Mouse (Mus musculus): ENCODE results near the gene Pde4b. TPM values are rescaled to one million over a fixed set of nuclear protein-coding genes. Genes with fewer than 3 reads are reported as not detected.
A peak's percentile ranks its signal among the peaks of the same experiment; 100 is the strongest.
"Not testable (repeated sequence)": the region's sequence is repeated elsewhere in the genome, so short reads cannot be mapped to it uniquely, and the experiment has no call there.

Pde4b gene
- 44.3 and 51.2 TPM in 2 replicates for polyA plus RNA-seq (2014; fragmentation: Nextera tagmentation; extraction: Ambion mirVana)

DNA sequence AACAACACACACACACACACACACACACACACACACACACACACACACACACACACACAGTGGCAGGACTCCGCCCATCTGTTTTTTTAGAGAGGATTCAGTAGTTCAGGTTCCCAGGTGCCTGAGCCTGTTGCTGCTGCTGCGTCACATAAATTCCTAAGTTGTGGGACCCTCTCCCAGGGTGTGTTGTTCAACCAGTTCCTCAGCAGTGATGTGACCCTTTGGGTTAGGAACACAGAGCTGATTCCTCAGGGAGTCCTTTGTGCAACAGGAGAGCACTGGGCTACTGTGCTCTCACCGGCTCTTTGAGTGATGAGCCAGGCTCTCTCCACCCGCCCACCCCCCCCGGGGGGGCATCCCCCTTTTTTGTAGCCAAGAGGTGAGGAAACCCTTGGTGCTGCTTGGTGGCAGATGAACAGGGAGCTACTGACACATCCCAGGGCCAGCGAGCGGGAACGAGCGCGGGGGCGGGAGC, at the start of gene Pde4b:
Gene Pde4b (plus strand): TSS at position 453 of the 475 bp plus-strand sequence.
- H3K4me2 ChIP-seq (ENCODE audit: low read depth, low read length): peak within 1 kb of the TSS; percentile 97
- peak; percentile 66 for ATAC-seq (ENCODE audit: low read depth)
- H3K36me3 ChIP-seq (ENCODE audit: control insufficient read depth, insufficient read depth, low read length): no peaks in the 10 kb centered on the region
- H3K4me3 ChIP-seq (ENCODE audit: low read depth, low read length): peak within 1 kb of the TSS; percentile 58
- H3K27me3 ChIP-seq (ENCODE audit: control insufficient read depth, insufficient read depth, low read length): peaks cover 4% of the 10 kb centered on the region; the same call in 1 of the 2 replicates
- H3K9ac ChIP-seq (replicated peaks; ENCODE audit: low read depth, low read length): peak within 1 kb of the TSS; percentile 61
- no peaks in the 10 kb centered on the region for H3K4me1 ChIP-seq (ENCODE audit: control insufficient read depth, insufficient read depth, low read length)
- H3K27ac ChIP-seq (ENCODE audit: low read depth, low read length): no peak within 1 kb of the TSS
- WGBS: 7% methylated on average over 10 of the region's 11 CpGs
- H3K9me3 ChIP-seq (ENCODE audit: control insufficient read depth, low read length): no peaks in the 10 kb centered on the region

GRCm38 (mm10) chr4:102040190-102040589, 47.2 kb upstream of the Pde4b start:
- Histone ChIP-seq H3K9me3 (ENCODE audit: control insufficient read depth, low read length) (no peaks in the 10 kb centered on the region), H3K4me2 (ENCODE audit: low read depth, low read length) (no peak overlapping the region), H3K9ac (replicated peaks; ENCODE audit: low read depth, low read length) (no peak overlapping the region), H3K36me3 (ENCODE audit: control insufficient read depth, insufficient read depth, low read length) (no peaks in the 10 kb centered on the region), H3K27ac (ENCODE audit: low read depth, low read length) (no peak overlapping the region), H3K4me1 (ENCODE audit: control insufficient read depth, insufficient read depth, low read length) (no peaks in the 10 kb centered on the region), H3K27me3 (ENCODE audit: control insufficient read depth, insufficient read depth, low read length) (no peaks in the 10 kb centered on the region), H3K4me3 (ENCODE audit: low read depth, low read length) (no peak overlapping the region)
- 86% methylated on average over 3 of the region's 3 CpGs for whole genome bisulfite sequencing
- no peak for ATAC-seq (ENCODE audit: low read depth)

DNA sequence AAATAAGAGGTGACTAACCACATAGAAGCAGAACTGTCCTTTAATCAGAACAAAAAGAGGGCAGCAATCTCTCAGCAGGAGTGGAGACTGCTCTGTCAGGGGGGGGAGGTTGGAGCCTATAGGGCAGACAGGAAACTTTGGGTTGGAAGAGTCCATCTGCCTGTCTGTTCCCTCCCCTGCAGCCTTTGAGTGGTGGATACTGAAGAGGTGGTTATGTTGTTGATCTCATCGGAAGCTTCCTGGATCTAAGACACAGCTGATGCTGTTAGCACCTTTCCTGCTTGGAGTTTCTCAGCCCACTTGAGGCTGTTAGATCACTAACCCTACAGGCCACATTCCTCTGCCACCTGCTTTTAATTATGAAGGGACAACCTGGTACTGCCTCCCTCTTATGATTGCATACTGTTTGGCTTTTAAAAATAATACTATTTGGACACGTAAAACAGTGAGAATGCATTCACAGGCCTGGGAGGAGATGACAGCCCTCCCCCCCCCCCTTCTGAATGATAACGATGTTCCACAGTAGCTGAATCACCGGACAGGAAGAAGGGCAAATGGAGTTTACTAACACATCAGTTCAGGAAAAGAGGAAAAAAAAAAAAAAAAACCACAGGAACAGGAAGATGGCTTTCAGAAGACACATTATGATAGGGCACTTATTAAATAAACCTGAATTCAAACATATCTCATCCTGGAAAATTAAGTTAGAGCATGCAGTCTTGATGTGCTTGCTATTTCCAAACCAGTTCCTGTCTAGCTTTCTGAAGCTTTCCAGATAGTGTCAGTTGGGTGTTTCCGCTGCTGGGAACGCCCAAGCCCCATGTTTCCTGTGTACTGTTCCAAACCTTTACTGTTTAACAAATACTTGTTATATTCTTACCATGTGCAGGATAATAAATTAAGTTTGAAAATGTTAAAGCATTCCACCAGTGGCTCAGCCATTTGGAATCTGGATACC, 41.9 kb upstream of the Pde4b start:
- no peak overlapping the region for H3K9ac ChIP-seq (replicated peaks; ENCODE audit: low read depth, low read length)
- H3K4me1 ChIP-seq (ENCODE audit: control insufficient read depth, insufficient read depth, low read length): no peaks in the 10 kb centered on the region
- H3K4me2 ChIP-seq (ENCODE audit: low read depth, low read length): no peak overlapping the region
- ATAC-seq (ENCODE audit: low read depth): no peak
- no peaks in the 10 kb centered on the region for H3K9me3 ChIP-seq (ENCODE audit: control insufficient read depth, low read length)
- 79% methylated on average over 6 of the region's 6 CpGs for WGBS
- H3K36me3 ChIP-seq (ENCODE audit: control insufficient read depth, insufficient read depth, low read length): no peaks in the 10 kb centered on the region
- H3K27me3 ChIP-seq (ENCODE audit: control insufficient read depth, insufficient read depth, low read length): no peaks in the 10 kb centered on the region
- no peak overlapping the region for H3K27ac ChIP-seq (ENCODE audit: low read depth, low read length)
- no peak overlapping the region for H3K4me3 ChIP-seq (ENCODE audit: low read depth, low read length)

- 95% methylated on average over 14 of the region's 14 CpGs for WGBS
- peak; percentile 79; the same call in 1 of the 2 replicates for ATAC-seq (ENCODE audit: low read depth)
- not testable (repeated sequence) for H3K4me1 ChIP-seq (ENCODE audit: control insufficient read depth, insufficient read depth, low read length); H3K4me2 ChIP-seq (ENCODE audit: low read depth, low read length); H3K4me3 ChIP-seq (ENCODE audit: low read depth, low read length); H3K27ac ChIP-seq (ENCODE audit: low read depth, low read length); H3K36me3 ChIP-seq (ENCODE audit: control insufficient read depth, insufficient read depth, low read length); H3K27me3 ChIP-seq (ENCODE audit: control insufficient read depth, insufficient read depth, low read length); H3K9ac ChIP-seq (replicated peaks; ENCODE audit: low read depth, low read length); H3K9me3 ChIP-seq (ENCODE audit: control insufficient read depth, low read length)
Measured at GRCm38 (mm10) chr4:102049368-102049767, 38.0 kb upstream of the Pde4b start.

DNA sequence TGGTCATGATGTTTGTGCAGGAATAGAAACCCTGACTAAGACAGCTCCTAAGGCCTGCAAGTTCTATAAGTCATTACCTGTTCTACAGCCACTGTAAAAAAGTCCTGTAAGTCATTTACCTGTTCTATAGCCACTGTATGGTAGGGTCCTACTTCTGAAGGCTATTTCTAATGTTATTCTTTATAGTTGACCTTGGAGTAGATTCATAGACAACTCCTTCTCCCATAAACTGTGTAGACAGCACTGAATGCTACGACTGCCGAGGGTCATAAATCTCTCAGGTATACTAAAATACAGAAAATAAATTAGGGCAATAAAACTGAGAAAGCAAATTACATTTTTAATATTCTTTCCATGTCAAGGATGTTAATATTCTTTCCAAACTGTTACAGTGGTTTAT, 26.0 kb upstream of the Pde4b start:
- Histone ChIP-seq H3K27me3 (ENCODE audit: control insufficient read depth, insufficient read depth, low read length) (no peaks in the 10 kb centered on the region), H3K9me3 (ENCODE audit: control insufficient read depth, low read length) (no peaks in the 10 kb centered on the region), H3K27ac (ENCODE audit: low read depth, low read length) (no peak overlapping the region), H3K4me1 (ENCODE audit: control insufficient read depth, insufficient read depth, low read length) (no peaks in the 10 kb centered on the region), H3K36me3 (ENCODE audit: control insufficient read depth, insufficient read depth, low read length) (no peaks in the 10 kb centered on the region), H3K4me2 (ENCODE audit: low read depth, low read length) (no peak overlapping the region), H3K9ac (replicated peaks; ENCODE audit: low read depth, low read length) (no peak overlapping the region), H3K4me3 (ENCODE audit: low read depth, low read length) (no peak overlapping the region)
- no peak for ATAC-seq (ENCODE audit: low read depth)
- 78% methylated on average over 2 of the region's 2 CpGs for WGBS

- Histone ChIP-seq H3K9me3 (ENCODE audit: control insufficient read depth, low read length) (no peaks in the 10 kb centered on the region), H3K4me2 (ENCODE audit: low read depth, low read length) (no peak overlapping the region), H3K9ac (replicated peaks; ENCODE audit: low read depth, low read length) (no peak overlapping the region), H3K27ac (ENCODE audit: low read depth, low read length) (no peak overlapping the region), H3K4me3 (ENCODE audit: low read depth, low read length) (no peak overlapping the region), H3K4me1 (ENCODE audit: control insufficient read depth, insufficient read depth, low read length) (no peaks in the 10 kb centered on the region), H3K27me3 (ENCODE audit: control insufficient read depth, insufficient read depth, low read length) (no peaks in the 10 kb centered on the region), H3K36me3 (ENCODE audit: control insufficient read depth, insufficient read depth, low read length) (no peaks in the 10 kb centered on the region)
- whole genome bisulfite sequencing: 88% methylated on average over 2 of the region's 2 CpGs
- no peak for ATAC-seq (ENCODE audit: low read depth)
Measured at GRCm38 (mm10) chr4:102069314-102069713, 18.0 kb upstream of the Pde4b start.

DNA sequence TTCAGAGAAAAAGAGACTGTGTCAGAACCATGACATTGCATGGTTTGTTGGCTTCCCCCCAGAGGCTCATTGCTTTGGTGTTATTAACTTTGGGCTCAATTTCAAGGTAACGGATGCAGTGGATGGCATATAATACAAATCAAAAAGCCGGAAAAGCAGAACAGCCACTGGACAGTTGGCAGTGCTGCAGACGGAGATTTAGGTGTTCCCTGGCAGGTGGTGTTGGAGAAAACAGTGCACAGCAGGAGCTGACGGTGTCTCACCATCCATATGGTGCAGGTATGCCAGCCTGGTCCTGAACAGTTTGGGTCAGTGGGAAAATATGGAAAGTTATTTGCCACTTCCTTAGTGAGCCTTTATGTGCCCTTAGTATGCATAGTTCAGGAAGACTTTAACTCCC, 1.0 kb upstream of the Pde4b start:
- Histone ChIP-seq H3K9me3 (ENCODE audit: control insufficient read depth, low read length) (no peaks in the 10 kb centered on the region), H3K4me1 (ENCODE audit: control insufficient read depth, insufficient read depth, low read length) (no peaks in the 10 kb centered on the region), H3K36me3 (ENCODE audit: control insufficient read depth, insufficient read depth, low read length) (no peaks in the 10 kb centered on the region), H3K9ac (replicated peaks; ENCODE audit: low read depth, low read length) (no peak overlapping the region), H3K27me3 (ENCODE audit: control insufficient read depth, insufficient read depth, low read length) (peaks cover 4% of the 10 kb centered on the region; the same call in 1 of the 2 replicates), H3K27ac (ENCODE audit: low read depth, low read length) (no peak overlapping the region), H3K4me2 (ENCODE audit: low read depth, low read length) (no peak overlapping the region), H3K4me3 (ENCODE audit: low read depth, low read length) (no peak overlapping the region)
- no peak for ATAC-seq (ENCODE audit: low read depth)
- WGBS: 57% methylated on average over 4 of the region's 4 CpGs

DNA sequence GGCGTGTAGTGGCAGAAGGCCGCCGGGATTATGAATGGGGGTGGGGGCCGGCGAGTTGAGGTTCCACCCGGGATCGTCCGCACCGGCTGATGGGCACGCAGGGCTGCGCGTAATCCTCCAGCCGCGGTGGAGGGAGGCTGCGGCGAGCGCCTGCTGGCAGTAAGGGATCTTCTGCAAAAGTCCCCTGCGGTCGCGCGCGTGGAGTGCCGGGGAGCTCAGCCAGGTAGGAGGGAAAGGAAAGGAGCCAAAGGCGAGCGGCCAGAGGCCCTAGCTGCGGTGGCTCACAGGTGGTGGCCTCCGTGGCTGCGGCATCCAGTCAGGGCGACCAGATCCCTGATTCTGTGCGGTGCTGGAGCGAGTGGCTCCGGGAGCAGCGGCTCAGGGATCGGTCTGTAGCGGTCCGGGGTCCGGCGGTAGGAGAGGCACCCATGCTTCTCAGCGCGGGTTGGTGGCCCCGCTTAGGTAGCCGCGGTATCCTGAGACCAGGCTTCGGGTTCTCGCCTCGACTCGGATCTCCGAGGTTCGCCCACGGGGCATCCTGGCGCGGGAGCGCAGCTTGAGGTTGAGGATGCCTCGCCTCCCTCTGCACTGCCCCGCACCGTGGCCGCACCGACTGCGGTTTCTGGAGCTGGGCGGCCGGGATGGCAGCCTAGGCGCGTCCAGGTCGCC, 357 bp downstream of the Pde4b start:
- Histone ChIP-seq H3K27ac (ENCODE audit: low read depth, low read length) (no peak overlapping the region), H3K27me3 (ENCODE audit: control insufficient read depth, insufficient read depth, low read length) (peaks cover 4% of the 10 kb centered on the region; the same call in 1 of the 2 replicates), H3K4me2 (ENCODE audit: low read depth, low read length) (peak overlapping the region; percentile 97), H3K4me1 (ENCODE audit: control insufficient read depth, insufficient read depth, low read length) (no peaks in the 10 kb centered on the region), H3K4me3 (ENCODE audit: low read depth, low read length) (peak overlapping the region; percentile 58), H3K36me3 (ENCODE audit: control insufficient read depth, insufficient read depth, low read length) (no peaks in the 10 kb centered on the region), H3K9ac (replicated peaks; ENCODE audit: low read depth, low read length) (peak overlapping the region; percentile 61), H3K9me3 (ENCODE audit: control insufficient read depth, low read length) (no peaks in the 10 kb centered on the region)
- ATAC-seq (ENCODE audit: low read depth): peak; percentile 87
- WGBS: under 1% methylated on average over 64 of the region's 64 CpGs

Measured in neural tube, embryonic 14.5 days (tissue).